In the genomic region with DNA sequence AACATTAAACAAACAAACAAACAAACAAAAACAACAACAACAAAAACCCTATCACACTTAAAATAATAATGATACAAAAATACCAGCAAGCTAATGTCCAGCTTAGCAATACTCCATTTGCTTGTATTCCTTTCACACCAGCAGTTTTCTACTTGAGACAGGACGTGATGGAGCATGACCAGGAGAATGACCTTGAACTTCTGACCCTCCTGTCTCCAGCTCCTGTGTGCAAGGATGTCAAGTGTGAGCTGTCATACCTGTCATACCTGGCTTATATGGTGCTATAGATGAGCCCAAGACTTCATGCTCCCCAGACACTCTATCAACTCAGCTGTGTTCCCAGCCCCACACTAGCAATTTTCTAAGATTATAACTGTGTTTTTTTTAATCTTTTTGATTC, we compare ENCODE assay signal across 29 mouse cellular contexts. TPM values are rescaled to one million over a fixed set of nuclear protein-coding genes. Genes with fewer than 3 reads are reported as not detected.
DNase-seq lines count a peak whose midpoint lies in the region; ATAC-seq and TF ChIP-seq lines count a peak whose summit lies in the region.
"Had no signal": no experiment of that assay in that cellular context is flagged by ENCODE, and none has a peak within 500 bp of the region (broad histone marks: within the 10 kb centered on the region; RNA-seq: fewer than 3 reads in every experiment).

No protein-coding gene starts in this region.

- DNase-seq in kidney, postnatal 0 days (ENCODE audit: low spot score) = no peak
- no peak for DNase-seq in kidney, adult 18-20 months
- peak; percentile 87 for DNase-seq in R1 (ENCODE audit: low read depth, low spot score)
- no peak for DNase-seq in layer of hippocampus, postnatal 10 days (ENCODE audit: low spot score in 2 of 2)
- DNase-seq in right cerebral cortex, adult 2 months (ENCODE audit: low spot score in 2 of 2) = no peak
- DNase-seq: adrenal gland, postnatal 10 days; adrenal gland, postnatal 36 days; cerebellum, adult 18-20 months; cerebellum, adult 9-10 months; cerebellum, postnatal 14 days; forebrain, postnatal 0 days; gastrocnemius, adult 2 months; gastrocnemius, postnatal 14 days; heart, adult 18-20 months; heart, postnatal 10 days; heart, postnatal 4 days had no signal

- no peaks in the 10 kb centered on the region for H3K36me3 ChIP-seq in kidney, postnatal 0 days (ENCODE audit: insufficient read depth, low read length)
- H3K36me3 ChIP-seq in E14TG2a.4 (ENCODE audit: insufficient read depth, low read length) (no peaks in the 10 kb centered on the region), ES-Bruce4 (ENCODE audit: control insufficient read depth, insufficient read depth, low read length, poor library complexity, severe bottlenecking) (no peaks in the 10 kb centered on the region)
- H3K36me3 ChIP-seq: forebrain, embryonic 10.5 days; heart, embryonic 12.5 days; heart, embryonic 15.5 days had no signal

- peaks cover 15% of the 10 kb centered on the region; the same call in 1 of the 2 replicates for H3K4me1 ChIP-seq in kidney, postnatal 0 days (replicated peaks; ENCODE audit: insufficient read depth, low read length)
- H3K4me1 ChIP-seq in E14TG2a.4 (replicated peaks; ENCODE audit: low read depth, low read length) (peaks cover 91% of the 10 kb centered on the region), ES-Bruce4 (ENCODE audit: control insufficient read depth, insufficient read depth, low read length) (peaks cover 9% of the 10 kb centered on the region)

- peak; percentile 66 for TF ChIP-seq EP300 in ES-Bruce4 (IDR thresholded peaks at IDR 0.05; ENCODE audit: insufficient read depth, low read depth, low read length)

- 0 out of 2 replicates have a peak overlapping the region, but pooled peaks have one; percentile 9 for H3K27ac ChIP-seq in kidney, postnatal 0 days
- H3K27ac ChIP-seq in ES-Bruce4 (ENCODE audit: insufficient read depth, low read length) = peak overlapping the region; percentile 93
- H3K27ac ChIP-seq: forebrain, embryonic 10.5 days; forebrain, embryonic 13.5 days; gastrocnemius, adult 2 months; heart, embryonic 15.5 days; hindbrain, embryonic 14.5 days; hindbrain, postnatal 0 days had no signal

- TF ChIP-seq CTCF in kidney, postnatal 0 days (IDR thresholded peaks at IDR 0.05; ENCODE audit: low read depth) = no peak
- TF ChIP-seq CTCF in E14TG2a.4 (conservative IDR thresholded peaks at IDR 0.05; ENCODE audit: low read length) (no peak), ES-Bruce4 (IDR thresholded peaks at IDR 0.05; ENCODE audit: low read depth, low read length) (no peak)

- 35% methylated on average over 1 of the region's 1 CpGs for WGBS in kidney, postnatal 0 days

- H3K4me2 ChIP-seq in kidney, postnatal 0 days (ENCODE audit: low read length) = no peak overlapping the region
- H3K4me2 ChIP-seq: forebrain, embryonic 13.5 days; heart, embryonic 12.5 days; heart, embryonic 15.5 days; hindbrain, embryonic 14.5 days had no signal

- no peaks in the 10 kb centered on the region for H3K9me3 ChIP-seq in kidney, postnatal 0 days (replicated peaks; ENCODE audit: low read length)
- no peaks in the 10 kb centered on the region for H3K9me3 ChIP-seq in E14TG2a.4 (ENCODE audit: low read length)
- H3K9me3 ChIP-seq in ES-Bruce4 (replicated peaks; ENCODE audit: control insufficient read depth, insufficient read depth, low read length, poor library complexity, severe bottlenecking) = no peaks in the 10 kb centered on the region
- H3K9me3 ChIP-seq: forebrain, embryonic 10.5 days; forebrain, embryonic 13.5 days; heart, embryonic 12.5 days; heart, embryonic 15.5 days had no signal

- H3K9ac ChIP-seq in kidney, postnatal 0 days (ENCODE audit: low read depth, low read length) = no peak overlapping the region
- H3K9ac ChIP-seq in ES-Bruce4 (ENCODE audit: low read depth, poor library complexity, severe bottlenecking) = no peak overlapping the region
- H3K9ac ChIP-seq: forebrain, embryonic 13.5 days; forebrain, postnatal 0 days; heart, embryonic 12.5 days; heart, embryonic 15.5 days; hindbrain, embryonic 14.5 days had no signal

- no peak for ATAC-seq in kidney, postnatal 0 days (replicated peaks; ENCODE audit: low FRiP score, low read depth)
- ATAC-seq: activated CD4-positive, CD25-positive, alpha-beta regulatory T cell, adult 4 months; CD4-positive, CD25-positive, alpha-beta regulatory T cell, adult 4 months; forebrain, embryonic 13.5 days; forebrain, postnatal 0 days; hindbrain, postnatal 0 days; inflammation-experienced regulatory T-cells, adult 6 months; intestine, embryonic 16.5 days; Patski had no signal

- H3K4me3 ChIP-seq in kidney, postnatal 0 days (replicated peaks; ENCODE audit: low read depth, low read length) = no peak overlapping the region
- H3K4me3 ChIP-seq in E14TG2a.4 (replicated peaks; ENCODE audit: low read length) (0 out of 2 replicates have a peak overlapping the region, but pooled peaks have one; percentile 2), ES-Bruce4 (ENCODE audit: low read depth, low read length) (no peak overlapping the region)
- H3K4me3 ChIP-seq: forebrain, embryonic 10.5 days; forebrain, embryonic 13.5 days; heart, embryonic 12.5 days; heart, embryonic 15.5 days had no signal

- no peaks in the 10 kb centered on the region for H3K27me3 ChIP-seq in kidney, postnatal 0 days (ENCODE audit: insufficient read depth, low read length)
- H3K27me3 ChIP-seq in E14TG2a.4 (ENCODE audit: insufficient read depth, low read length) = no peaks in the 10 kb centered on the region
- H3K27me3 ChIP-seq in ES-Bruce4 (ENCODE audit: control insufficient read depth, insufficient read depth, low read length, poor library complexity, severe bottlenecking) = no peaks in the 10 kb centered on the region
- H3K27me3 ChIP-seq: heart, embryonic 12.5 days; heart, embryonic 15.5 days; Patski had no signal

- TF ChIP-seq POLR2A in ES-Bruce4 (IDR thresholded peaks at IDR 0.05; ENCODE audit: insufficient read depth, low read length) = no peak

RNA-seq across cellular contexts. Expression of a gene that starts 11.0 kb away (rescaled TPM):
- 35.9 and 36.6 TPM in 2 replicates for polyA plus RNA-seq in kidney, postnatal 0 days (2015; fragmentation: Nextera tagmentation; extraction: Ambion mirVana)
- polyA plus RNA-seq in ES-Bruce4 (2011; ENCODE audit: insufficient read depth, insufficient read length, low read depth, missing spikeins) = 140 and 149 TPM in 2 replicates
- 100 to 1,000 TPM; 142 to 157 TPM for total RNA-seq in layer of hippocampus, postnatal 10 days (2021)

RNA-seq across cellular contexts. Expression of a gene that starts 56.1 kb away (rescaled TPM):
- polyA plus RNA-seq in kidney, postnatal 0 days (2015; fragmentation: Nextera tagmentation; extraction: Ambion mirVana) = 19.1 and 20.5 TPM in 2 replicates
- 49.6 and 57.2 TPM in 2 replicates for polyA plus RNA-seq in ES-Bruce4 (2011; ENCODE audit: insufficient read depth, insufficient read length, low read depth, missing spikeins)
- total RNA-seq in layer of hippocampus, postnatal 10 days (2021) = 10 to 100 TPM; 66.6 to 77.6 TPM
